Mouse (Mus musculus) small intestine, adult 10 weeks (tissue): ENCODE data around the gene Bysl. TPM values are rescaled to one million over a fixed set of nuclear protein-coding genes. Genes with fewer than 3 reads are reported as not detected.

Experiments used
- polyA plus RNA-seq: library from polyadenylated mRNA; stranded (reverse); fragments of 350-450 nt; fragmentation: Illumina TruSeq; extraction: RNeasy Lipid Tissue Mini Kit (QIAGEN cat#74804); gene quantifications from one replicate; pipeline ENCODE4 v1.2.3, GENCODE M21; 2014; ENCODE audit warnings: low replicate concordance

Gene Bysl
- 0.45 TPM for polyA plus RNA-seq

GRCm38 (mm10) chr17:47610849-47611660 lies at the start of gene Bysl, which contains the start of the genes Med20 and Gm20517:
TSS of gene Bysl (minus strand) at chr17:47611492.
TSS of gene Med20 (plus strand) at chr17:47611582.
TSS of gene Gm20517 (plus strand) at chr17:47611589.

GRCm38 (mm10) chr17:47630678-47631065 lies 19.4 kb upstream of the Bysl start, which contains the start of gene Usp49:
TSS of gene Usp49 (plus strand) at chr17:47630690.

Other genes with a start within 250 kb of the Bysl start
- gene Mrps10, start 242.6 kb downstream of the Bysl start, polyA plus RNA-seq: 35.6 TPM
- 0.26 TPM for gene Guca1b, start 226.1 kb downstream of the Bysl start, polyA plus RNA-seq
- gene Guca1a, start 210.9 kb downstream of the Bysl start, polyA plus RNA-seq: not detected
- gene AI661453, start 174.9 kb downstream of the Bysl start, polyA plus RNA-seq: 0.26 TPM
- gene 1700001C19Rik, start 174.1 kb downstream of the Bysl start, polyA plus RNA-seq: 0.45 TPM
- gene Taf8, start 109.2 kb downstream of the Bysl start, polyA plus RNA-seq: 3.7 TPM
- gene Ccnd3, start 106.4 kb downstream of the Bysl start, polyA plus RNA-seq: 1.9 TPM
- gene Med20, start 90 bp upstream of the Bysl start, polyA plus RNA-seq: 11.1 TPM
- 0.37 TPM for gene Gm20517, start 97 bp upstream of the Bysl start, polyA plus RNA-seq
- 6.0 TPM for gene Usp49, start 19.2 kb upstream of the Bysl start, polyA plus RNA-seq
- 9.0 TPM for gene Tomm6, start 76.9 kb upstream of the Bysl start, polyA plus RNA-seq
- 0.67 TPM for gene Frs3, start 77.5 kb upstream of the Bysl start, polyA plus RNA-seq
- not detected for gene Gm21981, start 83.0 kb upstream of the Bysl start, polyA plus RNA-seq
- gene Prickle4, start 83.2 kb upstream of the Bysl start, polyA plus RNA-seq: not detected
- gene Pgc, start 115.3 kb upstream of the Bysl start, polyA plus RNA-seq: not detected
- gene Tfeb, start 125.5 kb upstream of the Bysl start, polyA plus RNA-seq: not detected
- not detected for gene Mdfi, start 223.2 kb upstream of the Bysl start, polyA plus RNA-seq